In genomic region chr14:33804321-33804720, GRCm38 (mm10) we compare ENCODE assay signal across 14 mouse cellular contexts.
"Had no signal": no experiment of that assay in that cellular context is flagged by ENCODE, and none has a peak within 500 bp of the region (broad histone marks: within the 10 kb centered on the region; RNA-seq: fewer than 3 reads in every experiment).

No protein-coding gene starts in this region.

- H3K9ac ChIP-seq: limb, embryonic 12.5 days; liver, embryonic 13.5 days; liver, postnatal 0 days; lung, embryonic 15.5 days; midbrain, embryonic 13.5 days; neural tube, embryonic 12.5 days had no signal

- H3K4me3 ChIP-seq: layer of hippocampus, adult 2 months; limb, embryonic 12.5 days; liver, embryonic 13.5 days; lung, embryonic 15.5 days; midbrain, embryonic 13.5 days; myocyte; neural tube, embryonic 12.5 days had no signal

- H3K27me3 ChIP-seq: limb, embryonic 12.5 days; liver, embryonic 13.5 days; lung, embryonic 15.5 days; midbrain, embryonic 13.5 days; neural tube, embryonic 12.5 days had no signal

- H3K4me1 ChIP-seq: liver, embryonic 13.5 days had no signal

- DNase-seq: kidney, postnatal 10 days; kidney, postnatal 4 days; liver; liver, embryonic 13.5 days; liver, postnatal 0 days; lung, postnatal 14 days; spleen, adult 18-20 months; thymus, postnatal 36 days had no signal

- ATAC-seq: liver, postnatal 0 days; midbrain, embryonic 13.5 days had no signal

- H3K9me3 ChIP-seq: limb, embryonic 12.5 days; liver, embryonic 13.5 days; lung, embryonic 15.5 days; midbrain, embryonic 13.5 days; neural tube, embryonic 12.5 days had no signal

- H3K4me2 ChIP-seq: limb, embryonic 12.5 days; liver, embryonic 13.5 days; lung, embryonic 15.5 days; midbrain, embryonic 13.5 days; neural tube, embryonic 12.5 days had no signal

- H3K36me3 ChIP-seq: limb, embryonic 12.5 days; liver, embryonic 13.5 days; lung, embryonic 15.5 days; midbrain, embryonic 13.5 days; neural tube, embryonic 12.5 days had no signal

- H3K27ac ChIP-seq: layer of hippocampus, adult 2 months; limb, embryonic 12.5 days; liver, embryonic 13.5 days; lung, embryonic 15.5 days; midbrain, embryonic 13.5 days; neural tube, embryonic 12.5 days had no signal
